14 mouse cellular contexts compared by ENCODE assay signal in the genomic region with DNA sequence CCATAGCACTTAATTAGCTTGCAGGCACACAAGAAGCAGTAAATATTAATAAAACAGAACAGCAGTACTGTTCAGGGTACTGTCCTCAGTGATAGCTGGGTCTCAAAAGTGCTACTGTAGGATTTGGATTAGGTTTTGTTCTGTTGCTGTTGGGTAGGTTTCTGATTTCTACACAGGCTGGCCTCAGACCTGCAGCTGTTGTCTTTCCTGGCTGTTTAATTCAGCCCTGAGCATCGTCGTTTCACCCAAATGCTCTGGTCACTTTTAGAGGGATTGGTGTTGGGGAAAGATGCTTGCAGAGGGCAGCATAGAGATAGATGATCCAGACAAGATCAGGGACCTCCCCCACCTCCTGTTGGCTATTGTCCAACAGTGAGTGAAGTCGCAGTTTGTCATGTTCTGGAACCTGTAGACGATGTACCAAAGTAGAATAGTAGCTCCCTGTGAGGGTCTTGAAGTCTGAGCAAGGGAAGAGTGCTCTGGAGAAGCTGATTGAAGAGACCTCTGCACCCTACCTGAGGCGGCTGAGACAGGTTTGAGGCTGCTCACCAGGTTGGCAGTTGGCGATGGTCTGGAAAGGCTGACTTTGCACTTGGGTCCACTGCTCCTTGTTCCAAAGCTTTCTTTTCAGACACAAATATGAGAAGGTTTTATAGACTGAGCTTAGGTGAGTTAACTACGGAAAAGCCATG. TPM values are rescaled to one million over a fixed set of nuclear protein-coding genes. Genes with fewer than 3 reads are reported as not detected.
A peak's percentile ranks its signal among the peaks of the same experiment; 100 is the strongest.
DNase-seq lines count a peak whose midpoint lies in the region; ATAC-seq and TF ChIP-seq lines count a peak whose summit lies in the region.
"Had no signal": no experiment of that assay in that cellular context is flagged by ENCODE, and none has a peak within 500 bp of the region (broad histone marks: within the 10 kb centered on the region; RNA-seq: fewer than 3 reads in every experiment).

No protein-coding gene starts in this region.

- peak overlapping the region; percentile 88 for H3K27ac ChIP-seq in gastrocnemius, adult 2 months
- H3K27ac ChIP-seq in left cerebral cortex, adult 2 months, result peak overlapping the region; percentile 5; the same call in 1 of the 2 replicates
- H3K27ac ChIP-seq in kidney, postnatal 0 days, result peak overlapping the region; percentile 61
- peak overlapping the region; percentile 92 for H3K27ac ChIP-seq in olfactory bulb, adult 2 months (ENCODE audit: insufficient read depth, low read depth, low read length)
- H3K27ac ChIP-seq in forebrain, embryonic 10.5 days, result no peak overlapping the region
- H3K27ac ChIP-seq: hindbrain, embryonic 15.5 days had no signal

- H3K4me2 ChIP-seq in kidney, postnatal 0 days (ENCODE audit: low read length), result no peak overlapping the region
- H3K4me2 ChIP-seq: hindbrain, embryonic 15.5 days; lung, embryonic 14.5 days had no signal

- intact Hi-C loops in gastrocnemius, adult 2 months (cut with DNase I), result no loop called here
- intact Hi-C loops in left cerebral cortex, adult 2 months (cut with DNase I), result no loop called here
- intact Hi-C loops in left cerebral cortex, postnatal 4 days (cut with DNase I), result no loop called here

- ATAC-seq in kidney, postnatal 0 days (replicated peaks; ENCODE audit: low FRiP score, low read depth), result peak; percentile 68
- ATAC-seq: forebrain, postnatal 0 days had no signal

- DNase-seq in gastrocnemius, adult 2 months, result no peak
- DNase-seq in gastrocnemius, postnatal 4 days (ENCODE audit: low spot score in 2 of 2), result no peak
- DNase-seq in left cerebral cortex, adult 2 months (ENCODE audit: extremely low spot score in 1 of 2, low spot score in 2 of 2), result no peak
- DNase-seq in left cerebral cortex, postnatal 4 days, result no peak
- DNase-seq in kidney, postnatal 0 days (ENCODE audit: low spot score), result no peak
- DNase-seq in urinary bladder, adult 18-20 months (ENCODE audit: low spot score in 2 of 2), result no peak
- DNase-seq in forebrain, embryonic 10.5 days (ENCODE audit: extremely low spot score, low spot score), result no peak
- DNase-seq: cerebellum, postnatal 36 days; forebrain, postnatal 0 days; gastrocnemius, postnatal 14 days; lung, embryonic 14.5 days; right cerebral cortex, postnatal 4 days had no signal

- H3K36me3 ChIP-seq in kidney, postnatal 0 days (ENCODE audit: insufficient read depth, low read length), result 0 out of 2 replicates have a peak, but pooled peaks cover 7% of the 10 kb centered on the region
- peaks cover 39% of the 10 kb centered on the region for H3K36me3 ChIP-seq in forebrain, embryonic 10.5 days (replicated peaks)

- no peak overlapping the region for H3K4me3 ChIP-seq in gastrocnemius, adult 2 months
- H3K4me3 ChIP-seq in left cerebral cortex, adult 2 months, result no peak overlapping the region
- H3K4me3 ChIP-seq in kidney, postnatal 0 days (replicated peaks; ENCODE audit: low read depth, low read length), result no peak overlapping the region
- H3K4me3 ChIP-seq in olfactory bulb, adult 2 months (ENCODE audit: insufficient read depth, low read depth, low read length), result no peak overlapping the region
- no peak overlapping the region for H3K4me3 ChIP-seq in forebrain, embryonic 10.5 days
- H3K4me3 ChIP-seq: hindbrain, embryonic 15.5 days had no signal

- peaks cover 27% of the 10 kb centered on the region for H3K4me1 ChIP-seq in kidney, postnatal 0 days (replicated peaks; ENCODE audit: insufficient read depth, low read length)
- peaks cover 25% of the 10 kb centered on the region for H3K4me1 ChIP-seq in olfactory bulb, adult 2 months (ENCODE audit: control insufficient read depth, insufficient read depth, low read length)
- no peaks in the 10 kb centered on the region for H3K4me1 ChIP-seq in forebrain, embryonic 10.5 days
- H3K4me1 ChIP-seq: hindbrain, embryonic 15.5 days had no signal

- no peaks in the 10 kb centered on the region for H3K27me3 ChIP-seq in kidney, postnatal 0 days (ENCODE audit: insufficient read depth, low read length)
- no peaks in the 10 kb centered on the region for H3K27me3 ChIP-seq in forebrain, embryonic 10.5 days (ENCODE audit: poor library complexity, severe bottlenecking)
- H3K27me3 ChIP-seq: hindbrain, embryonic 15.5 days had no signal

- H3K9ac ChIP-seq in kidney, postnatal 0 days (ENCODE audit: low read depth, low read length), result no peak overlapping the region
- H3K9ac ChIP-seq: forebrain, postnatal 0 days; hindbrain, embryonic 15.5 days; lung, embryonic 14.5 days had no signal

- no peak for TF ChIP-seq POLR2A in olfactory bulb, adult 2 months (IDR thresholded peaks at IDR 0.05; ENCODE audit: insufficient read depth, low read depth, low read length)

- TF ChIP-seq CTCF in gastrocnemius, adult 2 months (IDR thresholded peaks at IDR 0.05), result no peak
- no peak for TF ChIP-seq CTCF in left cerebral cortex, adult 2 months (IDR thresholded peaks at IDR 0.05)
- no peak for TF ChIP-seq CTCF in kidney, postnatal 0 days (IDR thresholded peaks at IDR 0.05; ENCODE audit: low read depth)
- TF ChIP-seq CTCF in olfactory bulb, adult 2 months (IDR thresholded peaks at IDR 0.05; ENCODE audit: insufficient read depth, low read depth, low read length), result no peak

- WGBS in kidney, postnatal 0 days, result 47% methylated on average over 7 of the region's 7 CpGs
- 65% methylated on average over 7 of the region's 7 CpGs for WGBS in olfactory bulb, adult 2 months
- WGBS in forebrain, embryonic 10.5 days, result 94% methylated on average over 7 of the region's 7 CpGs

- no peaks in the 10 kb centered on the region for H3K9me3 ChIP-seq in kidney, postnatal 0 days (replicated peaks; ENCODE audit: low read length)
- H3K9me3 ChIP-seq in forebrain, embryonic 10.5 days, result no peaks in the 10 kb centered on the region
- H3K9me3 ChIP-seq: hindbrain, embryonic 15.5 days had no signal

RNA-seq across cellular contexts. Expression of gene Tmc8, which starts 51.9 kb away (rescaled TPM):
- 1 to 10 TPM; 1.0 TPM for total RNA-seq in gastrocnemius, adult 2 months (2021)
- 1 to 10 TPM; 1.8 to 2.0 TPM for total RNA-seq in gastrocnemius, postnatal 4 days (2021)
- 1 to 10 TPM in 1 of 2 experiments, under 1 TPM in 1; 0.88 to 1.3 TPM for total RNA-seq in left cerebral cortex, adult 2 months (2021)
- total RNA-seq in left cerebral cortex, postnatal 4 days (2021), result 1 to 10 TPM; 1.2 to 1.5 TPM
- 2.3 and 3.6 TPM in 2 replicates for polyA plus RNA-seq in kidney, postnatal 0 days (2015; fragmentation: Nextera tagmentation; extraction: Ambion mirVana)
- not detected in 2 replicates for polyA plus RNA-seq in olfactory bulb, adult 2 months (2012; ENCODE audit: insufficient read depth, insufficient read length, low replicate concordance, missing spikeins)
- polyA plus RNA-seq in forebrain, embryonic 10.5 days (2016; fragmentation: Nextera tagmentation; extraction: Ambion mirVana), result 1.4 and 1.5 TPM in 2 replicates

RNA-seq across cellular contexts. Expression of gene Tmc6, which starts 52.1 kb away (rescaled TPM):
- 1 to 10 TPM; 4.3 to 4.5 TPM for total RNA-seq in gastrocnemius, adult 2 months (2021)
- 10 to 100 TPM; 17.9 to 25.2 TPM for total RNA-seq in gastrocnemius, postnatal 4 days (2021)
- total RNA-seq in left cerebral cortex, adult 2 months (2021), result 1 to 10 TPM; 7.8 to 9.3 TPM
- total RNA-seq in left cerebral cortex, postnatal 4 days (2021), result 1 to 10 TPM; 3.5 TPM
- 38.8 and 39.2 TPM in 2 replicates for polyA plus RNA-seq in kidney, postnatal 0 days (2015; fragmentation: Nextera tagmentation; extraction: Ambion mirVana)
- polyA plus RNA-seq in olfactory bulb, adult 2 months (2012; ENCODE audit: insufficient read depth, insufficient read length, low replicate concordance, missing spikeins), result 606 TPM in 1 of 2 replicates, not detected in the other
- 11.0 and 12.2 TPM in 2 replicates for polyA plus RNA-seq in forebrain, embryonic 10.5 days (2016; fragmentation: Nextera tagmentation; extraction: Ambion mirVana)
